Mouse (Mus musculus): ENCODE measurements around the gene Ggps1. TPM values are rescaled to one million over a fixed set of nuclear protein-coding genes. Genes with fewer than 3 reads are reported as not detected.

Ggps1 gene
- polyA plus RNA-seq, 1 experiment from 2014 or later = 47.7 TPM

GRCm38 (mm10) chr13:14064341-14065027 lies 1.2 kb upstream of the Ggps1 start:
- Histone ChIP-seq H3K9ac (peak overlapping the region; percentile 97), H3K4me3 (peak overlapping the region; percentile 98), H3K27ac (peak overlapping the region; percentile 99), H3K4me2 (peak overlapping the region; percentile 71), H3K9me3 (no peaks in the 10 kb centered on the region), H3K36me3 (0 out of 2 replicates have a peak, but pooled peaks cover 3% of the 10 kb centered on the region), H3K4me1 (peaks cover 8% of the 10 kb centered on the region), H3K27me3 (no peaks in the 10 kb centered on the region)
- 0% methylated on average over 56 of the region's 65 CpGs for WGBS
- no peak; the same call in 1 of the 2 replicates for ATAC-seq (ENCODE audit: borderline replicate concordance, extremely low read depth, low FRiP score, low TSS enrichment)

DNA sequence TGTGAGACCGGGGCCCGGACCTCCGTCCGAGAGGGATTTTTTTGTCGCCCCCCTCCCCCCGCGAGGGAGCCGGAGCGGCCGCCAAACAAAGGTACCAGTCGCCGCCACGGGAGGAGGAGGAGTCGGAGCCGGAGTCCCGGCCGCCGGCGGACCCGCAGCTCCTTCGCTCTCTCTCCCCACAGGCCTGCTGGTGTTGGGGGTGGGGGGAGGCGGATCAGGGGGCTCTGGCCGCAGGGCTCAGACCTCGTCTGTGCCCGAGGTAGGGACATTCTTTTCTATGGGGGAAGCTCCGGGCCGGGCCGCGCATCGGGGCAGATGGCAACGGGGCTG lies 619 bp upstream of the Ggps1 start:
- no peaks in the 10 kb centered on the region for H3K27me3 ChIP-seq
- 0% methylated on average over 24 of the region's 31 CpGs for WGBS
- H3K4me1 ChIP-seq = peaks cover 8% of the 10 kb centered on the region
- peak overlapping the region; percentile 99 for H3K27ac ChIP-seq
- H3K9ac ChIP-seq = peak overlapping the region; percentile 97
- H3K4me2 ChIP-seq = peak overlapping the region; percentile 71
- H3K36me3 ChIP-seq = no peaks in the 10 kb centered on the region
- peak; percentile 47 for ATAC-seq (ENCODE audit: borderline replicate concordance, extremely low read depth, low FRiP score, low TSS enrichment)
- H3K4me3 ChIP-seq = peak overlapping the region; percentile 98
- no peaks in the 10 kb centered on the region for H3K9me3 ChIP-seq

- H3K4me2 ChIP-seq = peak overlapping the region; percentile 59
- no peaks in the 10 kb centered on the region for H3K36me3 ChIP-seq
- no peak for ATAC-seq (ENCODE audit: borderline replicate concordance, extremely low read depth, low FRiP score, low TSS enrichment)
- 4% methylated on average over 11 of the region's 11 CpGs for WGBS
- peak overlapping the region; percentile 96 for H3K27ac ChIP-seq
- H3K27me3 ChIP-seq = no peaks in the 10 kb centered on the region
- H3K9me3 ChIP-seq = no peaks in the 10 kb centered on the region
- peak overlapping the region; percentile 78 for H3K9ac ChIP-seq
- peak overlapping the region; percentile 98 for H3K4me3 ChIP-seq
- H3K4me1 ChIP-seq = peaks cover 8% of the 10 kb centered on the region
Observed at GRCm38 (mm10) chr13:14062209-14063012, 877 bp downstream of the Ggps1 start.

DNA sequence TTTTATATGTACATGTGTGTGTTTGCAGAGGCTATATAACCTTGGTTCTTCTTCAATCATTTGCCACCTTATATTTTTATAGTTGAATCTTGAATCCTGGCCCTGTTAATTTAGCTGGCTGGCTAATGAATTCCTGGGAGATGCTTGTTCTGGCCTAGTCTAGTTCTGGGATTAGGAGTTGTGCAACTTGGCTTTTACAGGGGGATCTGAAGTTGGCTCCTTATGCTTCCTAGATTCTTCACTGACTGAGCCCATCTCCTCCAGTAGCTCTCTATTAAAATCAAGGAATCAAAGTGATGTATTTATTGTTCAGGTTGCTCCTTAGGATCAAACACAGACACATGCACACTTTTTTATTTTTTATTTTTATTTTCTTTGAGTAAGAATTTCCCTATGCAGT lies 3.7 kb downstream of the Ggps1 start:
- Histone ChIP-seq H3K27me3 (no peaks in the 10 kb centered on the region), H3K4me1 (peaks cover 6% of the 10 kb centered on the region), H3K27ac (no peak overlapping the region), H3K4me2 (no peak overlapping the region), H3K9ac (no peak overlapping the region), H3K9me3 (no peaks in the 10 kb centered on the region), H3K36me3 (peaks cover 14% of the 10 kb centered on the region), H3K4me3 (no peak overlapping the region)
- no peak for ATAC-seq (ENCODE audit: borderline replicate concordance, extremely low read depth, low FRiP score, low TSS enrichment)

DNA sequence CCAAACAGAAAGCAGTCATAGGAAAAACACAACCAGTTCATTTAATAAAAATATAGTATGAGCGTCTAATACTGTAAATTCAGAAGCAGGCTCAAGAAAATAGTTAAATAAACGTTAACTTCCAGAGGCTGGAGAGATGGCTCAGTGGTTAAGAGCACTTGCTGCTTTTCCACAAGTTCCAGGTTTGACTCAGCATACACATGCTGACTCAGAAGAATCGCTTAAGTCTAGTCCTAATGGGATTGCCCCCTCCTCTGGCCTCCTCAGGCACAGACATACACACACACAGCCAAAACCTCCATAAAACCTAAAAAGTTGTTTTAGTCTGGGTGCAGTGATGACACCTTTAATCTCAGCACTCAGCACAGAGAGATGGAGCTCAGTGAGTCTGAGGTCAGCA lies 6.5 kb downstream of the Ggps1 start:
- H3K27ac ChIP-seq = no peak overlapping the region
- no peak for ATAC-seq (ENCODE audit: borderline replicate concordance, extremely low read depth, low FRiP score, low TSS enrichment)
- WGBS = 81% methylated on average over 3 of the region's 3 CpGs
- no peak overlapping the region for H3K4me2 ChIP-seq
- no peaks in the 10 kb centered on the region; the same call in 1 of the 2 replicates for H3K4me1 ChIP-seq
- no peaks in the 10 kb centered on the region for H3K27me3 ChIP-seq
- H3K9ac ChIP-seq = no peak overlapping the region
- H3K9me3 ChIP-seq = no peaks in the 10 kb centered on the region
- H3K4me3 ChIP-seq = no peak overlapping the region
- H3K36me3 ChIP-seq = peaks cover 39% of the 10 kb centered on the region

DNA sequence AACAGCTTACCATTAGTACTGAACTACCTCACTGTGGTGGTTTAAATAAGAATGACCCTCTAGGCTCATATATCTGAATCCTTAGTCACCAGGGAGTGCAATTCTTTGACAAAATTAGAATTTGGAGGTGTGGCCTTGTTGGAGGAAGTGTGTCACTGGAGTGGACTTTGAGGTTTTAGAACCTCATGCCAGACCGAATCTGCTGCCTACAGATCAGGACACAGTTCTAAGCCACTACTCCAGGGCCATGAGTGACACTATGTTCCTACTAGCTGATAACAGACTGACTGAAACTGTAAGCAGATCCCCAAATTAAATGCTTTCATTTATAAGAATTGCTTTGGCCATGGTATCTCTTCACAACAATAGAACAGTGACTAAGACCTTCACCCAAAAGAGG lies 13.4 kb downstream of the Ggps1 start:
- Histone ChIP-seq H3K9ac (no peak overlapping the region), H3K4me2 (no peak overlapping the region), H3K36me3 (peaks cover 58% of the 10 kb centered on the region), H3K27me3 (no peaks in the 10 kb centered on the region), H3K4me3 (no peak overlapping the region), H3K27ac (no peak overlapping the region), H3K4me1 (no peaks in the 10 kb centered on the region), H3K9me3 (no peaks in the 10 kb centered on the region)
- ATAC-seq (ENCODE audit: borderline replicate concordance, extremely low read depth, low FRiP score, low TSS enrichment) = no peak
- 88% methylated on average over 1 of the region's 1 CpGs for WGBS

DNA sequence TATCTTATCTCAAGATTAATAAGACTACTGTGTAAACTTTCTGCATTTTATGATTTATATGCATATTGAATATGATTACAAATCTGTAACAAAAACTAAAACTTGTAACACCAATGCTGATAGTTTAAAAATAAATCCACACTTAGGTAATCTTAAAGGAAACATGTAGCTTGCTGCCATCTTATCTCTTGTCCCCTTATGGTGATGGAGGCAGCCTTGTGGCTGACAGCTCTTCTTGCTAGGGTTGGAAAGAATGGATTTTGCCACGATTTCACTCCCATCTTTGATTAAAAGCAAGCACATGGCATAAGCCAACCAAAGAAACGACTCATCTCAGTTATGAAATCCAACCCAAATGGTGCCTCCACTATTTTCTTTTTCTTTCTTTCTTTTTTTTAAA lies 18.8 kb downstream of the Ggps1 start:
- Histone ChIP-seq H3K36me3 (peaks cover 15% of the 10 kb centered on the region), H3K9ac (no peak overlapping the region), H3K4me1 (peaks cover 6% of the 10 kb centered on the region; the same call in 1 of the 2 replicates), H3K4me2 (no peak overlapping the region), H3K27me3 (no peaks in the 10 kb centered on the region), H3K4me3 (no peak overlapping the region), H3K9me3 (no peaks in the 10 kb centered on the region), H3K27ac (no peak overlapping the region)
- WGBS = 62% methylated on average over 2 of the region's 2 CpGs
- no peak for ATAC-seq (ENCODE audit: borderline replicate concordance, extremely low read depth, low FRiP score, low TSS enrichment)

GRCm38 (mm10) chr13:14043851-14044250 lies 19.4 kb downstream of the Ggps1 start:
- H3K9me3 ChIP-seq = no peaks in the 10 kb centered on the region
- H3K9ac ChIP-seq = no peak overlapping the region
- H3K27me3 ChIP-seq = no peaks in the 10 kb centered on the region
- no peak for ATAC-seq (ENCODE audit: borderline replicate concordance, extremely low read depth, low FRiP score, low TSS enrichment)
- no peak overlapping the region for H3K27ac ChIP-seq
- peaks cover 8% of the 10 kb centered on the region for H3K36me3 ChIP-seq
- H3K4me3 ChIP-seq = no peak overlapping the region
- no peak overlapping the region for H3K4me2 ChIP-seq
- peaks cover 7% of the 10 kb centered on the region; the same call in 1 of the 2 replicates for H3K4me1 ChIP-seq

- H3K4me3 ChIP-seq = peak overlapping the region; percentile 84
- peak overlapping the region; percentile 98 for H3K27ac ChIP-seq
- peak overlapping the region; percentile 89; the same call in 1 of the 2 replicates for H3K9ac ChIP-seq
- WGBS = 24% methylated on average over 5 of the region's 5 CpGs
- H3K4me2 ChIP-seq = peak overlapping the region; percentile 85
- peaks cover 14% of the 10 kb centered on the region for H3K4me1 ChIP-seq
- H3K36me3 ChIP-seq = no peaks in the 10 kb centered on the region
- H3K9me3 ChIP-seq = no peaks in the 10 kb centered on the region
- ATAC-seq (ENCODE audit: borderline replicate concordance, extremely low read depth, low FRiP score, low TSS enrichment) = 0 out of 2 replicates have a peak, but pooled peaks have one; percentile 4
- no peaks in the 10 kb centered on the region for H3K27me3 ChIP-seq
Observed at GRCm38 (mm10) chr13:14040186-14040585, 23.1 kb downstream of the Ggps1 start.

DNA sequence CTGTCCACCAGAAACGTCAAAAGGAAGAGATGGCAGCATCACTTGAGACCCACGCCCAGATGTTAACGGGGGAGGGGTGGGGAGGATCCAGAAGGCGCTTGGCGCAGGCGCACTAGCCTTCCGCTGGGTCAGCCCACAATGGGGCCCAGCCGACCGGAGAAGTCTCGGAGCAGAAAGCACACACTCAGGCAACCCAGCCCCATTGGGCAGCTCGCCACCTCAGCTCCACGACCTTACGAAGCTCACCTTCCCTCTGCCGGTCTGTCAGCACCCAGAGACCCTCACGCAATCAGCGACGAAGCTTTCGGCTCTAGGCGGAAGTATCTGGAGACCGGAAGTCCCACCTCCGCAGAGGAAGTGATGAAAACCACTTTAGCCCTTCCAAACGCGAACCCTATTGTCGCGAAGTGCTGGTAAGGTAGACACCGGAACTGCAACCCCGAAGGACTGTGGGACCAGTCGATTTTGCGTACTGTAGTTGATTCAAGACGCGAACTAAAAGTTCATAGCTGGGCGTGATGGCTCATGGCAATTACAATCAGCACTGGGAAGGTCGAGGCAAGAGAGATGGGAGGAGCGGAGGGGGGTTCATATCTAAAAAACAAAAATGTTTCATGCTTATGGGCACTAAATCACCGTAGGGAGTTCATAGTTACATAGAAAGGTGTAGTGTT lies 23.9 kb downstream of the Ggps1 start, which contains the start of gene Tbce:
Tbce (minus strand) TSS at position 347 of the 674 bp plus-strand sequence.
- Histone ChIP-seq H3K4me1 (peaks cover 16% of the 10 kb centered on the region), H3K36me3 (no peaks in the 10 kb centered on the region), H3K9ac (peak within 1 kb of the TSS; percentile 89), H3K9me3 (no peaks in the 10 kb centered on the region), H3K4me3 (peak within 1 kb of the TSS; percentile 84), H3K27ac (peak within 1 kb of the TSS; percentile 98), H3K4me2 (peak within 1 kb of the TSS; percentile 85), H3K27me3 (no peaks in the 10 kb centered on the region)
- WGBS = under 1% methylated on average over 35 of the region's 35 CpGs
- peak; percentile 97 for ATAC-seq (ENCODE audit: borderline replicate concordance, extremely low read depth, low FRiP score, low TSS enrichment)

DNA sequence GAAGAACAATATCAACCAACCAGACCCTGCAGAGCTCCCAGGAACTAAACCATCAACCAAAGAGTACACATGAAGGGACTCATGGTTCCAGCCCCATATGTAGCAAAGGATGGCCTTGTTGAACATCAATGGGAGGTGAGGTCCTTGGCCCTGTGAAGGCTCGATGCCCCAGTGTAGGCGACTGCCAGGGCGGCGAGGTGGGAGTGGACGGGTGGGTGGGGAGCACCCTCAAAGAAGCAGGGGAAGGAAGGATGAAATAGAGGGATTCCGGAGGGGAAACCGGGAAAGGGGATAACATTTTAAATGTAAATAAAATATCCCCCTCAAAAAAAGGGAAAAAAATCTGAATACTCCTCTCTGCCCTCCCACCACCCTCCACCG lies 24.4 kb downstream of the Ggps1 start:
- peak; percentile 20; the same call in 1 of the 2 replicates for ATAC-seq (ENCODE audit: borderline replicate concordance, extremely low read depth, low FRiP score, low TSS enrichment)
- Histone ChIP-seq H3K9me3 (no peaks in the 10 kb centered on the region), H3K9ac (peak overlapping the region; percentile 89), H3K4me1 (peaks cover 16% of the 10 kb centered on the region), H3K4me2 (peak overlapping the region; percentile 85), H3K27ac (peak overlapping the region; percentile 98; the same call in 1 of the 2 replicates), H3K4me3 (peak overlapping the region; percentile 84), H3K27me3 (no peaks in the 10 kb centered on the region), H3K36me3 (no peaks in the 10 kb centered on the region)
- WGBS = 4% methylated on average over 8 of the region's 8 CpGs
